In genomic region chr7:78433617-78434144, GRCm38 (mm10) we compare ENCODE assay signal across 20 mouse cellular contexts.
A peak's percentile ranks its signal among the peaks of the same experiment; 100 is the strongest.
DNase-seq lines count a peak whose midpoint lies in the region; ATAC-seq lines count a peak whose summit lies in the region.
"Had no signal": no experiment of that assay in that cellular context is flagged by ENCODE, and none has a peak within 500 bp of the region (broad histone marks: within the 10 kb centered on the region; RNA-seq: fewer than 3 reads in every experiment).

No protein-coding gene starts in this region.

- 45% methylated on average over 5 of the region's 5 CpGs for WGBS in forebrain, embryonic 11.5 days
- 22% methylated on average over 5 of the region's 5 CpGs for WGBS in forebrain, embryonic 12.5 days
- 39% methylated on average over 5 of the region's 5 CpGs for WGBS in heart, embryonic 10.5 days
- WGBS in lung, embryonic 16.5 days, result 22% methylated on average over 5 of the region's 5 CpGs

- H3K9me3 ChIP-seq in forebrain, embryonic 11.5 days (ENCODE audit: control insufficient read depth, low read length), result no peaks in the 10 kb centered on the region
- no peaks in the 10 kb centered on the region for H3K9me3 ChIP-seq in forebrain, embryonic 12.5 days
- H3K9me3 ChIP-seq in heart, embryonic 10.5 days, result no peaks in the 10 kb centered on the region
- H3K9me3 ChIP-seq in lung, embryonic 16.5 days (ENCODE audit: control insufficient read depth, low read length), result no peaks in the 10 kb centered on the region
- H3K9me3 ChIP-seq: embryonic facial prominence, embryonic 10.5 days; hindbrain, embryonic 15.5 days; limb, embryonic 12.5 days had no signal

- DNase-seq in forebrain, embryonic 11.5 days (ENCODE audit: low spot score), result no peak
- DNase-seq in heart, postnatal 14 days, result peak; percentile 8 to 14
- DNase-seq in heart, embryonic 10.5 days (ENCODE audit: low spot score), result no peak
- peak; percentile 14 to 67 for DNase-seq in lung, postnatal 4 days
- DNase-seq in right cerebral cortex, adult 2 months (ENCODE audit: low spot score in 2 of 2), result no peak
- DNase-seq in spleen, postnatal 36 days (ENCODE audit: low spot score in 2 of 2), result no peak
- DNase-seq: adrenal gland, postnatal 10 days; cerebellum, adult 9-10 months; kidney, adult 2 months; kidney, postnatal 10 days; layer of hippocampus, postnatal 36 days; liver, postnatal 0 days; thymus, adult 18-20 months; thymus, postnatal 4 days had no signal

- H3K4me3 ChIP-seq in forebrain, embryonic 11.5 days (ENCODE audit: low read depth, low read length), result no peak overlapping the region
- H3K4me3 ChIP-seq in forebrain, embryonic 12.5 days (replicated peaks), result no peak overlapping the region
- no peak overlapping the region for H3K4me3 ChIP-seq in heart, embryonic 10.5 days
- H3K4me3 ChIP-seq in lung, embryonic 16.5 days (ENCODE audit: low read length), result no peak overlapping the region
- H3K4me3 ChIP-seq: embryonic facial prominence, embryonic 10.5 days; hindbrain, embryonic 15.5 days; limb, embryonic 12.5 days had no signal

- no peak overlapping the region for H3K27ac ChIP-seq in forebrain, embryonic 11.5 days (ENCODE audit: low read depth, low read length)
- no peak overlapping the region for H3K27ac ChIP-seq in forebrain, embryonic 12.5 days
- no peak overlapping the region for H3K27ac ChIP-seq in heart, embryonic 10.5 days
- H3K27ac ChIP-seq in lung, embryonic 16.5 days (ENCODE audit: low read length), result no peak overlapping the region
- H3K27ac ChIP-seq: embryonic facial prominence, embryonic 10.5 days; hindbrain, embryonic 15.5 days; limb, embryonic 12.5 days had no signal

- H3K4me2 ChIP-seq in forebrain, embryonic 11.5 days (ENCODE audit: low read depth, low read length, severe bottlenecking), result no peak overlapping the region
- no peak overlapping the region for H3K4me2 ChIP-seq in forebrain, embryonic 12.5 days
- H3K4me2 ChIP-seq in lung, embryonic 16.5 days (ENCODE audit: low read depth, low read length), result no peak overlapping the region
- H3K4me2 ChIP-seq: hindbrain, embryonic 15.5 days; limb, embryonic 12.5 days; liver, embryonic 11.5 days had no signal

- H3K4me1 ChIP-seq in forebrain, embryonic 11.5 days (replicated peaks; ENCODE audit: control insufficient read depth, insufficient read depth, low read length), result no peaks in the 10 kb centered on the region
- peaks cover 9% of the 10 kb centered on the region for H3K4me1 ChIP-seq in forebrain, embryonic 12.5 days
- H3K4me1 ChIP-seq in heart, embryonic 10.5 days, result no peaks in the 10 kb centered on the region
- H3K4me1 ChIP-seq in lung, embryonic 16.5 days (replicated peaks; ENCODE audit: control insufficient read depth, insufficient read depth, low read length), result no peaks in the 10 kb centered on the region
- H3K4me1 ChIP-seq: embryonic facial prominence, embryonic 10.5 days; hindbrain, embryonic 15.5 days; limb, embryonic 12.5 days had no signal

- no peaks in the 10 kb centered on the region for H3K27me3 ChIP-seq in forebrain, embryonic 11.5 days (ENCODE audit: control insufficient read depth, insufficient read depth, low read length)
- H3K27me3 ChIP-seq in forebrain, embryonic 12.5 days, result no peaks in the 10 kb centered on the region
- no peaks in the 10 kb centered on the region for H3K27me3 ChIP-seq in heart, embryonic 10.5 days (ENCODE audit: insufficient read depth, poor library complexity, severe bottlenecking)
- H3K27me3 ChIP-seq in lung, embryonic 16.5 days (ENCODE audit: control insufficient read depth, insufficient read depth, low read depth, low read length), result no peaks in the 10 kb centered on the region
- H3K27me3 ChIP-seq: hindbrain, embryonic 15.5 days; limb, embryonic 12.5 days had no signal

- 0 out of 2 replicates have a peak, but pooled peaks have one; percentile 30 for ATAC-seq in forebrain, embryonic 11.5 days (replicated peaks; ENCODE audit: low FRiP score)
- no peak for ATAC-seq in forebrain, embryonic 12.5 days (ENCODE audit: low FRiP score)
- ATAC-seq in lung, embryonic 16.5 days (ENCODE audit: low read depth), result 0 out of 2 replicates have a peak, but pooled peaks have one; percentile 34
- ATAC-seq: liver, postnatal 0 days had no signal

- intact Hi-C loops in heart, postnatal 14 days (cut with DNase I), result no loop called here

- no peaks in the 10 kb centered on the region for H3K36me3 ChIP-seq in forebrain, embryonic 11.5 days (ENCODE audit: control insufficient read depth, insufficient read depth, low read length)
- no peaks in the 10 kb centered on the region for H3K36me3 ChIP-seq in forebrain, embryonic 12.5 days (replicated peaks)
- no peaks in the 10 kb centered on the region for H3K36me3 ChIP-seq in heart, embryonic 10.5 days
- no peaks in the 10 kb centered on the region for H3K36me3 ChIP-seq in lung, embryonic 16.5 days (ENCODE audit: control insufficient read depth, insufficient read depth, low read length)
- H3K36me3 ChIP-seq: embryonic facial prominence, embryonic 10.5 days; hindbrain, embryonic 15.5 days; limb, embryonic 12.5 days had no signal

- H3K9ac ChIP-seq in forebrain, embryonic 11.5 days (ENCODE audit: low read length), result no peak overlapping the region
- H3K9ac ChIP-seq in forebrain, embryonic 12.5 days, result no peak overlapping the region
- no peak overlapping the region for H3K9ac ChIP-seq in lung, embryonic 16.5 days (ENCODE audit: low read length)
- H3K9ac ChIP-seq: hindbrain, embryonic 15.5 days; limb, embryonic 12.5 days; liver, postnatal 0 days had no signal

Comparison
In these comparisons a context has a peak if more than half of its experiments do, and no peak if none do; other contexts are left out.
1. DNase-seq: peak in heart, postnatal 14 days (2 of 2) and lung, postnatal 4 days (2 of 2); none in forebrain, embryonic 11.5 days (single experiment), heart, embryonic 10.5 days (single experiment), right cerebral cortex, adult 2 months (0 of 2) and spleen, postnatal 36 days (0 of 2).